ENCODE assay signal across 16 mouse cellular contexts in genomic region chr3:18905769-18906168, GRCm38 (mm10).
DNase-seq lines count a peak whose midpoint lies in the region; ATAC-seq and TF ChIP-seq lines count a peak whose summit lies in the region.
"Had no signal": no experiment of that assay in that cellular context is flagged by ENCODE, and none has a peak within 500 bp of the region (broad histone marks: within the 10 kb centered on the region; RNA-seq: fewer than 3 reads in every experiment).

No protein-coding gene starts in this region.

- 21% methylated on average over 3 of the region's 3 CpGs for WGBS in forebrain, postnatal 0 days
- 88% methylated on average over 3 of the region's 3 CpGs for WGBS in forebrain, embryonic 10.5 days
- WGBS in midbrain, postnatal 0 days = 54% methylated on average over 3 of the region's 3 CpGs

- DNase-seq in forebrain, postnatal 0 days = peak; percentile 64
- no peak for DNase-seq in forebrain, embryonic 10.5 days (ENCODE audit: extremely low spot score, low spot score)
- DNase-seq in left cerebral cortex, postnatal 4 days = peak; percentile 61
- no peak for DNase-seq in left cerebral cortex, adult 2 months (ENCODE audit: extremely low spot score in 1 of 2, low spot score in 2 of 2)
- DNase-seq in cerebellum, adult 9-11 months = peak; percentile 6
- DNase-seq in midbrain, postnatal 0 days (ENCODE audit: low spot score) = peak; percentile 55
- DNase-seq in heart, adult 11 months = no peak
- no peak for DNase-seq in yolk sac, embryonic 10.5 days (ENCODE audit: low spot score)
- DNase-seq: gastrocnemius, postnatal 14 days; lung, postnatal 10 days; thymus, postnatal 14 days had no signal

- H3K4me3 ChIP-seq in forebrain, postnatal 0 days (ENCODE audit: low read depth, low read length) = no peak overlapping the region
- no peak overlapping the region for H3K4me3 ChIP-seq in forebrain, embryonic 10.5 days
- no peak overlapping the region for H3K4me3 ChIP-seq in left cerebral cortex, adult 2 months
- H3K4me3 ChIP-seq in midbrain, postnatal 0 days (ENCODE audit: low read depth, low read length) = no peak overlapping the region
- H3K4me3 ChIP-seq: kidney, embryonic 15.5 days; midbrain, embryonic 12.5 days; neural tube, embryonic 13.5 days had no signal

- intact Hi-C loops in left cerebral cortex, postnatal 4 days (cut with DNase I) = no loop called here
- intact Hi-C loops in left cerebral cortex, adult 2 months (cut with DNase I) = loop anchor here (10.0 kb wide), 1 partner anchor 281 kb away; no protein-coding TSS in a partner anchor

- no peak overlapping the region for H3K4me2 ChIP-seq in forebrain, postnatal 0 days (ENCODE audit: low read depth)
- H3K4me2 ChIP-seq in midbrain, postnatal 0 days (ENCODE audit: low read depth, low read length, poor library complexity, severe bottlenecking) = no peak overlapping the region
- H3K4me2 ChIP-seq: kidney, embryonic 15.5 days; liver, embryonic 11.5 days; midbrain, embryonic 12.5 days; neural tube, embryonic 13.5 days had no signal

- TF ChIP-seq CTCF in forebrain, postnatal 0 days (IDR thresholded peaks at IDR 0.05; ENCODE audit: low read depth) = no peak
- no peak for TF ChIP-seq CTCF in left cerebral cortex, adult 2 months (IDR thresholded peaks at IDR 0.05)
- no peak for TF ChIP-seq CTCF in midbrain, postnatal 0 days (IDR thresholded peaks at IDR 0.05)

- ATAC-seq in forebrain, postnatal 0 days = peak; percentile 77
- no peak for ATAC-seq in midbrain, postnatal 0 days (ENCODE audit: low FRiP score)

- H3K9me3 ChIP-seq in forebrain, postnatal 0 days (ENCODE audit: low read length) = no peaks in the 10 kb centered on the region
- H3K9me3 ChIP-seq in forebrain, embryonic 10.5 days = no peaks in the 10 kb centered on the region
- H3K9me3 ChIP-seq in midbrain, postnatal 0 days (ENCODE audit: low read length) = no peaks in the 10 kb centered on the region
- H3K9me3 ChIP-seq: G1E; kidney, embryonic 15.5 days; midbrain, embryonic 12.5 days; neural tube, embryonic 13.5 days had no signal

- H3K9ac ChIP-seq in forebrain, postnatal 0 days = no peak overlapping the region
- no peak overlapping the region for H3K9ac ChIP-seq in midbrain, postnatal 0 days (replicated peaks; ENCODE audit: low read length, poor library complexity, severe bottlenecking)
- H3K9ac ChIP-seq: kidney, embryonic 15.5 days; midbrain, embryonic 12.5 days; neural tube, embryonic 13.5 days had no signal

- H3K4me1 ChIP-seq in forebrain, postnatal 0 days (ENCODE audit: insufficient read depth) = peaks cover 5% of the 10 kb centered on the region; the same call in 1 of the 2 replicates
- no peaks in the 10 kb centered on the region for H3K4me1 ChIP-seq in forebrain, embryonic 10.5 days
- H3K4me1 ChIP-seq in midbrain, postnatal 0 days (ENCODE audit: insufficient read depth, low read length) = no peaks in the 10 kb centered on the region
- H3K4me1 ChIP-seq: kidney, embryonic 15.5 days; midbrain, embryonic 12.5 days had no signal

- peak overlapping the region; percentile 54 for H3K27ac ChIP-seq in forebrain, postnatal 0 days (ENCODE audit: low read depth, low read length)
- H3K27ac ChIP-seq in forebrain, embryonic 10.5 days = no peak overlapping the region
- no peak overlapping the region for H3K27ac ChIP-seq in left cerebral cortex, adult 2 months
- no peak overlapping the region for H3K27ac ChIP-seq in midbrain, postnatal 0 days (ENCODE audit: low read depth, low read length)
- H3K27ac ChIP-seq: kidney, embryonic 15.5 days; midbrain, embryonic 12.5 days; neural tube, embryonic 13.5 days had no signal

- no peaks in the 10 kb centered on the region for H3K27me3 ChIP-seq in forebrain, postnatal 0 days (ENCODE audit: insufficient read depth, low read length)
- no peaks in the 10 kb centered on the region for H3K27me3 ChIP-seq in forebrain, embryonic 10.5 days (ENCODE audit: poor library complexity, severe bottlenecking)
- no peaks in the 10 kb centered on the region for H3K27me3 ChIP-seq in midbrain, postnatal 0 days (ENCODE audit: insufficient read depth, low read length)
- H3K27me3 ChIP-seq: kidney, embryonic 15.5 days; midbrain, embryonic 12.5 days; neural tube, embryonic 13.5 days had no signal

- no peaks in the 10 kb centered on the region for H3K36me3 ChIP-seq in forebrain, postnatal 0 days (ENCODE audit: insufficient read depth)
- H3K36me3 ChIP-seq in forebrain, embryonic 10.5 days (replicated peaks) = no peaks in the 10 kb centered on the region
- H3K36me3 ChIP-seq in midbrain, postnatal 0 days (ENCODE audit: insufficient read depth, low read length) = no peaks in the 10 kb centered on the region
- H3K36me3 ChIP-seq: G1E; kidney, embryonic 15.5 days; midbrain, embryonic 12.5 days; neural tube, embryonic 13.5 days had no signal

Comparison
In these comparisons a context has a peak if more than half of its experiments do, and no peak if none do; other contexts are left out.
1. DNase-seq: peak in forebrain, postnatal 0 days (single experiment), left cerebral cortex, postnatal 4 days (single experiment), cerebellum, adult 9-11 months (single experiment) and midbrain, postnatal 0 days (single experiment); none in forebrain, embryonic 10.5 days (single experiment), left cerebral cortex, adult 2 months (0 of 2), heart, adult 11 months (single experiment) and yolk sac, embryonic 10.5 days (single experiment).